Mouse (Mus musculus) embryonic fibroblast, embryonic 13.5 days (primary cell): Measurements from ENCODE around the gene Lrriq4.

Source experiments
- CTCF ChIP-seq: IDR thresholded peaks from 2 replicates; pipeline ENCODE4 v1.5.1; 2011; ENCODE audit warnings: mild to moderate bottlenecking, control low read depth, low read length, moderate library complexity, borderline replicate concordance; ENCODE audit not compliant: insufficient read depth
- POLR2A ChIP-seq: IDR thresholded peaks from 2 replicates; pipeline ENCODE4 v1.6.1; 2011; ENCODE audit warnings: low read depth, mild to moderate bottlenecking, control low read depth, low read length, moderate library complexity

GRCm38 (mm10) chr3:30705977-30706376 lies 61.7 kb downstream of the Lrriq4 start:
- TF ChIP-seq POLR2A, result no peak
- no peak for TF ChIP-seq CTCF
